Mouse (Mus musculus) olfactory bulb, adult 2 months (tissue): ENCODE measurements at regions not wholly inside any gene's neighbourhood (a gene's known extent, or its start where the extent isn't known, plus 50 kb on each side); places are given as distances from the start of the nearest gene placed in this dataset.

Source experiments
- CTCF ChIP-seq: fragments of 200-500 bp; IDR thresholded peaks from 2 replicates; pipeline ENCODE4 v1.5.1; 2012; ENCODE audit warnings: low read depth, mild to moderate bottlenecking, low read length, moderate library complexity; ENCODE audit not compliant: insufficient read depth
- POLR2A ChIP-seq: fragments of 200-500 bp; IDR thresholded peaks from 2 replicates; pipeline ENCODE4 v1.6.1; 2012; ENCODE audit warnings: mild to moderate bottlenecking, low read depth, low read length, moderate library complexity; ENCODE audit not compliant: insufficient read depth

DNA sequence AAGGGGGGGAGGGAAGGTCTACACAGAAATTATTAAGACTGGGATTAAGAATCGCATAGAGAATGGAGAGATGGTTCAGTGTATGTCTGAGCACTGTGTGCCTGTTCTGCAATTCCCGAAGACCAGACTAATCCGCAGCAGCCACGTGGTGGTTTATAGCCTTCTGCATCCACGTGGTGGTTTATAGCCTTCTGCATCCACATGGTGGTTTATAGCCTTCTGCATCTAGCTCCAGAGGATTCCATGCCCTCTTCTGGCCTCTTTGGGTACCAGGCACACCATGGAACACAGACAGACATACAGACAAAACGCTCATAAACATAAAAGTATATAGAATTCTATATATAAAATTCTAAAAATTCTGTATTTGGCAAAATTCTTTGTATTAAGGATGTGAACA is 94.1 kb upstream of the Irx3 start:
- TF ChIP-seq POLR2A (no peak), CTCF (no peak)
